Mouse (Mus musculus) ovary, adult 18-20 months (tissue): Measurements from ENCODE around the gene Slco3a1.

Source experiments
- DNase-seq: peaks from one replicate; pipeline ENCODE4 v3.0.0; 2022; ENCODE audit warnings: low spot score, mixed read lengths

The Slco3a1 gene

GRCm38 (mm10) chr7:74486083-74486482 lies 68.5 kb downstream of the Slco3a1 start:
- DNase-seq = no peak

- no peak for DNase-seq
These were observed 68.9 kb downstream of the Slco3a1 start for GRCm38 (mm10) chr7:74485669-74486068.

GRCm38 (mm10) chr7:74484024-74484385 lies 70.6 kb downstream of the Slco3a1 start:
- no peak for DNase-seq

GRCm38 (mm10) chr7:74483294-74484023 lies 71.1 kb downstream of the Slco3a1 start:
- DNase-seq = no peak

- DNase-seq = no peak
These were observed 82.8 kb downstream of the Slco3a1 start for GRCm38 (mm10) chr7:74471740-74472139.

GRCm38 (mm10) chr7:74466886-74467285 lies 87.7 kb downstream of the Slco3a1 start:
- DNase-seq = no peak

GRCm38 (mm10) chr7:74464638-74465037 lies 89.9 kb downstream of the Slco3a1 start:
- DNase-seq = no peak

- DNase-seq = no peak
These were observed 92.1 kb downstream of the Slco3a1 start for GRCm38 (mm10) chr7:74462451-74462850.

- no peak for DNase-seq
These were observed 92.8 kb downstream of the Slco3a1 start for GRCm38 (mm10) chr7:74461736-74462135.

- no peak for DNase-seq
These were observed 93.4 kb downstream of the Slco3a1 start for GRCm38 (mm10) chr7:74461146-74461545.

GRCm38 (mm10) chr7:74459812-74460211 lies 94.8 kb downstream of the Slco3a1 start:
- no peak for DNase-seq

GRCm38 (mm10) chr7:74459277-74459676 lies 95.3 kb downstream of the Slco3a1 start:
- no peak for DNase-seq

GRCm38 (mm10) chr7:74458475-74459221 lies 95.9 kb downstream of the Slco3a1 start:
- no peak for DNase-seq

- no peak for DNase-seq
These were observed 97.1 kb downstream of the Slco3a1 start for GRCm38 (mm10) chr7:74457347-74457975.

GRCm38 (mm10) chr7:74456781-74457180 lies 97.8 kb downstream of the Slco3a1 start:
- DNase-seq = no peak

- no peak for DNase-seq
These were observed 103.5 kb downstream of the Slco3a1 start for GRCm38 (mm10) chr7:74451047-74451446.

- no peak for DNase-seq
These were observed 104.8 kb downstream of the Slco3a1 start for GRCm38 (mm10) chr7:74449802-74450201.

GRCm38 (mm10) chr7:74447781-74448180 lies 106.8 kb downstream of the Slco3a1 start:
- DNase-seq = peak; percentile 48

- no peak for DNase-seq
These were observed 109.4 kb downstream of the Slco3a1 start for GRCm38 (mm10) chr7:74445148-74445547.

GRCm38 (mm10) chr7:74442380-74442779 lies 112.2 kb downstream of the Slco3a1 start:
- no peak for DNase-seq

- no peak for DNase-seq
These were observed 117.0 kb downstream of the Slco3a1 start for GRCm38 (mm10) chr7:74437534-74437933.

- DNase-seq = no peak
These were observed 117.9 kb downstream of the Slco3a1 start for GRCm38 (mm10) chr7:74436642-74437041.

GRCm38 (mm10) chr7:74432950-74433349 lies 121.6 kb downstream of the Slco3a1 start:
- DNase-seq = no peak
